Mouse (Mus musculus) liver, embryonic 12.5 days (tissue): Measurements from ENCODE around the gene Ecd. TPM values are rescaled to one million over a fixed set of nuclear protein-coding genes. Genes with fewer than 3 reads are reported as not detected.

Experiments
- ATAC-seq: fragments of 200-750 bp; cut with Nextera tagmentation; 2 replicates; pipeline ENCODE4 v1.8.0; 2017; ENCODE audit warnings: moderate number of reproducible peaks, mild to moderate bottlenecking, moderate library complexity
- H3K27ac ChIP-seq: fragments of 300-500 bp; sonication (generic); 2 replicates; pipeline ENCODE4 v1.5.1; 2016; ENCODE audit warnings: mild to moderate bottlenecking
- H3K27me3 ChIP-seq: fragments of 300-500 bp; sonication (generic); replicated peaks from 2 replicates; pipeline ENCODE4 v1.6.1; 2016; ENCODE audit warnings: mild to moderate bottlenecking, moderate library complexity
- H3K36me3 ChIP-seq: fragments of 300-500 bp; sonication (generic); 2 replicates; pipeline ENCODE4 v1.6.1; 2016; ENCODE audit warnings: mild to moderate bottlenecking, moderate library complexity
- H3K4me1 ChIP-seq: fragments of 300-500 bp; sonication (generic); 2 replicates; pipeline ENCODE4 v1.6.1; 2016
- H3K4me2 ChIP-seq: fragments of 300-500 bp; sonication (generic); 2 replicates; pipeline ENCODE4 v1.6.1; 2016; ENCODE audit warnings: mild to moderate bottlenecking, moderate library complexity
- H3K4me3 ChIP-seq: fragments of 300-500 bp; sonication (generic); 2 replicates; pipeline ENCODE4 v1.5.1; 2016; ENCODE audit warnings: mild to moderate bottlenecking, moderate library complexity
- H3K9ac ChIP-seq: fragments of 300-500 bp; sonication (generic); 2 replicates; pipeline ENCODE4 v1.6.1; 2016; ENCODE audit warnings: mild to moderate bottlenecking, moderate library complexity
- H3K9me3 ChIP-seq: fragments of 300-500 bp; sonication (generic); replicated peaks from 2 replicates; pipeline ENCODE4 v1.6.1; 2016; ENCODE audit warnings: mild to moderate bottlenecking, moderate library complexity
- WGBS: fragments of 180-500 bp; shearing (Covaris S2); methylation state at CpG from one replicate; pipeline ENCODE4 v1.1.7; 2016; ENCODE audit not compliant: insufficient replicate concordance; 5-methylcytosine and 5-hydroxymethylcytosine counted together
- polyA plus RNA-seq: library from polyadenylated mRNA; unstranded; fragments of >200 nt; fragmentation: Nextera tagmentation; extraction: Ambion mirVana; gene quantifications from 2 replicates; pipeline ENCODE4 v1.2.1, GENCODE M21; 2016

Ecd gene
- polyA plus RNA-seq, 1 experiment from 2014 or later = 49.5 TPM

- WGBS = 75% methylated on average over 1 of the region's 1 CpGs
These were observed 23.9 kb upstream of the Ecd start for GRCm38 (mm10) chr14:20371854-20372253.

GRCm38 (mm10) chr14:20370798-20371197 is 22.9 kb upstream of the Ecd start:
- 71% methylated on average over 7 of the region's 7 CpGs for WGBS
- ATAC-seq = no peak

More at GRCm38 (mm10) chr14:20371854-20372253, 23.9 kb upstream of the Ecd start:
- Histone ChIP-seq H3K9me3 (no peaks in the 10 kb centered on the region), H3K4me2 (no peak overlapping the region), H3K4me1 (peaks cover 4% of the 10 kb centered on the region), H3K27me3 (no peaks in the 10 kb centered on the region), H3K4me3 (no peak overlapping the region), H3K27ac (no peak overlapping the region), H3K36me3 (peaks cover 44% of the 10 kb centered on the region), H3K9ac (no peak overlapping the region)
- ATAC-seq = no peak

GRCm38 (mm10) chr14:20368271-20368670 is 20.4 kb upstream of the Ecd start:
- 84% methylated on average over 3 of the region's 3 CpGs for WGBS
- no peaks in the 10 kb centered on the region for H3K9me3 ChIP-seq
- ATAC-seq = no peak
- peaks cover 42% of the 10 kb centered on the region for H3K36me3 ChIP-seq
- peaks cover 3% of the 10 kb centered on the region; the same call in 1 of the 2 replicates for H3K4me1 ChIP-seq
- H3K4me2 ChIP-seq = no peak overlapping the region
- no peak overlapping the region for H3K9ac ChIP-seq
- no peak overlapping the region for H3K4me3 ChIP-seq
- H3K27ac ChIP-seq = no peak overlapping the region
- no peaks in the 10 kb centered on the region for H3K27me3 ChIP-seq

More at GRCm38 (mm10) chr14:20370798-20371197, 22.9 kb upstream of the Ecd start:
- Histone ChIP-seq H3K9me3 (no peaks in the 10 kb centered on the region), H3K4me1 (peaks cover 3% of the 10 kb centered on the region; the same call in 1 of the 2 replicates), H3K27ac (no peak overlapping the region), H3K27me3 (no peaks in the 10 kb centered on the region), H3K4me2 (no peak overlapping the region), H3K9ac (no peak overlapping the region), H3K36me3 (peaks cover 39% of the 10 kb centered on the region), H3K4me3 (no peak overlapping the region)

GRCm38 (mm10) chr14:20363230-20363629 is 15.3 kb upstream of the Ecd start:
- Histone ChIP-seq H3K36me3 (peaks cover 71% of the 10 kb centered on the region), H3K27ac (no peak overlapping the region), H3K4me3 (no peak overlapping the region), H3K9me3 (no peaks in the 10 kb centered on the region), H3K4me1 (no peaks in the 10 kb centered on the region), H3K4me2 (no peak overlapping the region), H3K27me3 (no peaks in the 10 kb centered on the region), H3K9ac (no peak overlapping the region)
- ATAC-seq = no peak
- WGBS = 78% methylated on average over 4 of the region's 4 CpGs

GRCm38 (mm10) chr14:20347441-20347990 is 405 bp downstream of the Ecd start:
- H3K27ac ChIP-seq = peak overlapping the region; percentile 92
- peak overlapping the region; percentile 91 for H3K9ac ChIP-seq
- peaks cover 42% of the 10 kb centered on the region for H3K36me3 ChIP-seq
- peak overlapping the region; percentile 84 for H3K4me3 ChIP-seq
- H3K9me3 ChIP-seq = no peaks in the 10 kb centered on the region
- peak; percentile 69 for ATAC-seq
- peaks cover 29% of the 10 kb centered on the region for H3K4me1 ChIP-seq
- 1% methylated on average over 15 of the region's 15 CpGs for WGBS
- no peaks in the 10 kb centered on the region for H3K27me3 ChIP-seq
- peak overlapping the region; percentile 80 for H3K4me2 ChIP-seq

GRCm38 (mm10) chr14:20345885-20346284 is 2.0 kb downstream of the Ecd start:
- Histone ChIP-seq H3K4me2 (peak overlapping the region; percentile 80; the same call in 1 of the 2 replicates), H3K27me3 (no peaks in the 10 kb centered on the region), H3K9ac (no peak overlapping the region), H3K9me3 (no peaks in the 10 kb centered on the region), H3K4me1 (peaks cover 33% of the 10 kb centered on the region), H3K36me3 (peaks cover 50% of the 10 kb centered on the region), H3K27ac (no peak overlapping the region), H3K4me3 (no peak overlapping the region)
- WGBS = 83% methylated on average over 9 of the region's 9 CpGs
- ATAC-seq = no peak

GRCm38 (mm10) chr14:20340866-20341265 is 7.1 kb downstream of the Ecd start:
- Histone ChIP-seq H3K4me1 (peaks cover 10% of the 10 kb centered on the region), H3K9ac (no peak overlapping the region), H3K4me3 (peak overlapping the region; percentile 28; the same call in 1 of the 2 replicates), H3K9me3 (no peaks in the 10 kb centered on the region; the same call in 1 of the 2 replicates), H3K27ac (no peak overlapping the region), H3K36me3 (peaks cover 86% of the 10 kb centered on the region), H3K27me3 (no peaks in the 10 kb centered on the region), H3K4me2 (peak overlapping the region; percentile 50)
- no peak for ATAC-seq
- 63% methylated on average over 7 of the region's 7 CpGs for WGBS

GRCm38 (mm10) chr14:20340149-20340548 is 7.8 kb downstream of the Ecd start:
- H3K4me3 ChIP-seq = no peak overlapping the region
- no peak overlapping the region for H3K27ac ChIP-seq
- no peaks in the 10 kb centered on the region for H3K27me3 ChIP-seq
- H3K4me2 ChIP-seq = peak overlapping the region; percentile 50
- no peaks in the 10 kb centered on the region; the same call in 1 of the 2 replicates for H3K9me3 ChIP-seq
- WGBS = 79% methylated on average over 8 of the region's 8 CpGs
- 0 out of 2 replicates have a peak, but pooled peaks have one; percentile 27 for ATAC-seq
- peaks cover 86% of the 10 kb centered on the region for H3K36me3 ChIP-seq
- no peak overlapping the region for H3K9ac ChIP-seq
- H3K4me1 ChIP-seq = peaks cover 7% of the 10 kb centered on the region

GRCm38 (mm10) chr14:20339415-20339814 is 8.5 kb downstream of the Ecd start:
- Histone ChIP-seq H3K4me2 (no peak overlapping the region), H3K4me1 (peaks cover 7% of the 10 kb centered on the region), H3K9me3 (no peaks in the 10 kb centered on the region; the same call in 1 of the 2 replicates), H3K27me3 (no peaks in the 10 kb centered on the region), H3K36me3 (peaks cover 86% of the 10 kb centered on the region), H3K9ac (no peak overlapping the region), H3K27ac (no peak overlapping the region), H3K4me3 (no peak overlapping the region)
- WGBS = 83% methylated on average over 5 of the region's 5 CpGs
- no peak for ATAC-seq

GRCm38 (mm10) chr14:20331316-20331715 is 16.6 kb downstream of the Ecd start:
- ATAC-seq = no peak
- Histone ChIP-seq H3K27ac (no peak overlapping the region), H3K4me2 (no peak overlapping the region), H3K4me1 (no peaks in the 10 kb centered on the region), H3K9me3 (no peaks in the 10 kb centered on the region), H3K9ac (no peak overlapping the region), H3K36me3 (peaks cover 96% of the 10 kb centered on the region), H3K27me3 (no peaks in the 10 kb centered on the region), H3K4me3 (no peak overlapping the region)
- 76% methylated on average over 4 of the region's 4 CpGs for WGBS

GRCm38 (mm10) chr14:20328474-20328873 is 19.4 kb downstream of the Ecd start:
- H3K4me3 ChIP-seq = no peak overlapping the region
- H3K27me3 ChIP-seq = no peaks in the 10 kb centered on the region
- ATAC-seq = no peak
- 84% methylated on average over 9 of the region's 9 CpGs for WGBS
- peaks cover 93% of the 10 kb centered on the region for H3K36me3 ChIP-seq
- H3K4me2 ChIP-seq = no peak overlapping the region
- no peaks in the 10 kb centered on the region for H3K4me1 ChIP-seq
- no peak overlapping the region for H3K27ac ChIP-seq
- H3K9ac ChIP-seq = no peak overlapping the region
- no peaks in the 10 kb centered on the region for H3K9me3 ChIP-seq

- peaks cover 88% of the 10 kb centered on the region for H3K36me3 ChIP-seq
- H3K4me3 ChIP-seq = no peak overlapping the region
- no peak overlapping the region for H3K27ac ChIP-seq
- no peak overlapping the region for H3K4me2 ChIP-seq
- no peaks in the 10 kb centered on the region for H3K4me1 ChIP-seq
- no peaks in the 10 kb centered on the region for H3K9me3 ChIP-seq
- no peak overlapping the region for H3K9ac ChIP-seq
- H3K27me3 ChIP-seq = no peaks in the 10 kb centered on the region
- ATAC-seq = no peak
- 89% methylated on average over 9 of the region's 9 CpGs for WGBS
These were observed 23.7 kb downstream of the Ecd start for GRCm38 (mm10) chr14:20324196-20324595.

GRCm38 (mm10) chr14:20319420-20319819 is 28.5 kb downstream of the Ecd start:
- H3K9ac ChIP-seq = no peak overlapping the region
- WGBS = 75% methylated on average over 3 of the region's 3 CpGs
- H3K27me3 ChIP-seq = no peaks in the 10 kb centered on the region

More at GRCm38 (mm10) chr14:20319420-20319819, 28.5 kb downstream of the Ecd start:
- no peak for ATAC-seq
- peaks cover 61% of the 10 kb centered on the region for H3K36me3 ChIP-seq
- H3K4me2 ChIP-seq = no peak overlapping the region
- no peak overlapping the region for H3K27ac ChIP-seq
- no peaks in the 10 kb centered on the region for H3K9me3 ChIP-seq
- H3K4me1 ChIP-seq = no peaks in the 10 kb centered on the region
- no peak overlapping the region for H3K4me3 ChIP-seq
